Mouse (Mus musculus) yolk sac, embryonic 10.5 days (tissue): ENCODE data around the gene Anln.
"Not testable (repeated sequence)": the region's sequence is repeated elsewhere in the genome, so short reads cannot be mapped to it uniquely, and the experiment has no call there.

ENCODE experiments used
- DNase-seq: peaks from one replicate; pipeline ENCODE4 v3.0.0-alpha.2; 2017; ENCODE audit warnings: low spot score

Anln gene

DNA sequence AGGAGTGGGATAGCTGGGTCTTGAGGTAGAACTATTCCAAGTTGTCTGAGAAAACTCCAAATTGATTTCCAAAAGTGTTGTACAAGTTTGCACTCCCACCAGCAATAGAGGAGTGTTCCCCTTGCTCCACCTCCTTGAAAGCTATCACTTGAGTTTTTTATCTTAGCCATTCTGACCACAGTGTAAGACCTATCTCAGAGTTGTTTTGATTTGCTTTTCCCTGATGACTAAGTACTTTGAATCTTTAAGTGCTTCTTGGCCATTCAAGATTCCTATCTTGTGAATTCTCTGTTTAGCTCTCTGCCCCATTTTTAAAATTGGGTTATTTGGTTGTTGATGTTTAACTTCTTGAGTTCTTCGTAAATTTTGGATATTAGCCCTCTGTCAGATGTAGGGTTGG lies 69.9 kb downstream of the Anln start:
- no peak for DNase-seq

DNA sequence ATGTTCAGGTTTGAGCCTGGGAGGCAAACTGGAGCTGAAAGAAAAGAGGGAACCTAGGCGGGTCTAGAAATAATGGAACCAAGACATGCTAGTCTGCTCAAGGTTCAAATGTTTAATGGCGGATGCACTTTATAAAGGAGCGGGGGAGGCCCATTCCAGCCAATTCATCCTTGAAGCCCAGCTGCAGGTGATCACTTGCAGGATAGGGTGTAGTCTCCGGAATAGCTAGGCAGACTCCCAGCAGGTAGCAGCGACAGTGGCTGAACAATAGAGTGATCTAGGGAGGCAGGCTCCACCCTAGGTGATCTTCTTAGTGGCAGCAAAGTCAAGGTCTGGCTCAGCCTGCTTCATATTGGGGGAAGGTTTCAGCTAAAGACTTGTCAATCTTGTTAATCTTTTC lies 72.9 kb downstream of the Anln start:
- not testable (repeated sequence) for DNase-seq

DNA sequence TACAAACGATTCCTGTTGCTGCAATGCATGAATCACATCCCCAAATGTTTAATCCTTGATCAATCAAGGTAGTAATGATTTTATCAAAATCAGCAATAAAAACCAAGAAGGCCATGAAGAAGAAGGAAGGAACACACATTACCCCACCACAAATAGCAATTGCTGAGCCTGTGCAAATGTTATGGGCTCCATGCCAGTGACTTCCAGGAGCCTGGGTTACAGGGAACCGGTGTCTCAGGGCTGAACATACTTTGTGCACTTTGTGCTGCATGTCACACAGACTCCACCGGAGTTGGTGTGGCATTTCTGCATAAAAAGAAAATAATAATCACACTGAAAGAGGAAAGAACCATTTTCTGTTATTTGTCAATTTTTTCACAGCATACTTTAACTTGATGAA lies 74.9 kb downstream of the Anln start:
- DNase-seq, result no peak

DNA sequence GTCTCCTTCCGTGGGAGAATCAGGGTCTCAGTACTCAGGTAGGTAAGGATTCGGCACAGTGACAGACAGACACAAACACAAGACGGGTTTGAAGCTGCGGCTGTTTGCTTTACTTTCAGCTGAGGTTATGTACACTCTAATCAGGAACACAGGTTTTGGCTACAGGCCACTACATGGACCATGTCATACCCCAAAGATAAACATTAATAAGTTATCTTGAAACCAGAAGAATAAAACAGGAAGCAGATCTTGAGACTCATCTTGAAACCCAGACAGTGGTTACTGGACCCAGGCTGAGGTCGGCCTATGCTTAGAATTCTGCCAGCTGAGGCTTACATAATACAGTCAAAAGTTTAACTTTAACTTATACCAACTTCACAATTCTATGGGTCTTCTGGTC lies 75.8 kb downstream of the Anln start:
- no peak for DNase-seq

DNA sequence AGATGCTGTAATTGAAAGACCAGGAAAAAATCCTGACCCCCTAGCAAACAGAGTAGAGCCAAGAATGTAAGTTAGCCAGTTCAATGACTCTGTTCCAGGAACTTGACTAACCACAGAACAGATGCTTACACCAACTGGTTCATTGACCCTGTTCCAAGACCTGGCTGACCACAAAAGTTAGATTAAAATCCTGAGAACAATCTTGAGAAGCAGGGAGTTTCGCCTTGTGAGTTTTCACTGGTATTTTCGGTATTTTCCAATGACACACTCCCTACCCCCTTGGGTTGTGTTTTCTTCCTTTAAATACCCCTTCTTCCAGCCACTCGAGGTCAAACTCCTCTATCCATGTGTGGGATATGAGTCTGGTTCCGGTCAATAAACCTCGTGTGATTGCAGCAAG lies 79.3 kb downstream of the Anln start:
- no peak for DNase-seq

DNA sequence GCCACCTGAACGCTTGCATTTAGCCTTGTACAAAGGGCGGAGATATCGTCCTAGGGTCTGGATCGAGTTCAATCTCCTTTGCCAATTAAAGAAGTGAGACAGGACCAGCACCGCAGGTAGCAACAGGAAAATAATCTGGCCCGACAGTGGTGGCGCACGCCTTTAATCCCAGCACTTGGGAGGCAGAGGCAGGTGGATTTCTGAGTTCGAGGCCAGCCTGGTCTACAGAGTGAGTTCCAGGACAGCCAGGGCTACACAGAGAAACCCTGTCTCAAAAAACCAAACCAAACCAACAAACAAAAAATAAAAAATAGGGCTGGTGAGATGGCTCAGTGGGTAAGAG lies 81.1 kb downstream of the Anln start:
- not testable (repeated sequence) for DNase-seq

DNA sequence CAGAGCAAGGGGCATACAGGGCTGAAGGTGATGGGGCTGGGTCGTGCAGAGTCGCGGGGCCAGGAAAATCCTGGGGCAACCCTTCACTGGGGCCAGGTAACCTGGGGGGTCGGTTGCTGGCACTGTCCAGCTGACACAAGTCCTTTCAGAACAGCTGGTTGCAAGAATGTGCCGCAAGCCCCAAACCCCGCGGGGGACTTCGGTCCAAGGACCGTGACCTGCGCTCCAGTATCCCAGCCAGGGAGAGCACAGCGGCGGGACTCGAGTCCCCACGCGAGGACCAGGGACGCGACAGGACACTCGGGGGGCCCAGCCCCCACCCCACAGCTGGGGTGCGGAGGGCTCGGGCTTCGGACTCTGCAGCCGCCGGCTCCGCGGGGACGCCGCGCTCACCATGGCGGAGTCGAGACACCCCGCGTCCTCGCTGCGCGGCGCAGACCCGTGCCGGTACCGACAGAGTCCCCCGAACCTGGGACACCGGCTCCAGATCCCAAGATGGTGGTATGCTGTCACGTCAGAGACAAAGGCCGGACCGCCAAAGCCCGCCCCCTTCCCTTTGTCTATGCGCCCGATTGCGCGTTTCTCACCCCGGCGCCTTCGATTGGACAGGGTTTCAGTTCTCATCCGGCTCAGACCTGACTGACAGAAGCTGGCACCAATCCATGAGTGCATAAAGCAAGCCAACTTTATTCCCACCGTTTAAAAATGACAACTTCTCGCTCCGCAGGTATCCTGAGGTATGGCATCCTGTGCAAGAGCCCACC lies 81.7 kb downstream of the Anln start, which contains the start of gene Zfp810:
Gene Zfp810, minus strand, starts transcription at position 493 of the 764 bp plus-strand sequence.
- DNase-seq, result peak; percentile 95

DNA sequence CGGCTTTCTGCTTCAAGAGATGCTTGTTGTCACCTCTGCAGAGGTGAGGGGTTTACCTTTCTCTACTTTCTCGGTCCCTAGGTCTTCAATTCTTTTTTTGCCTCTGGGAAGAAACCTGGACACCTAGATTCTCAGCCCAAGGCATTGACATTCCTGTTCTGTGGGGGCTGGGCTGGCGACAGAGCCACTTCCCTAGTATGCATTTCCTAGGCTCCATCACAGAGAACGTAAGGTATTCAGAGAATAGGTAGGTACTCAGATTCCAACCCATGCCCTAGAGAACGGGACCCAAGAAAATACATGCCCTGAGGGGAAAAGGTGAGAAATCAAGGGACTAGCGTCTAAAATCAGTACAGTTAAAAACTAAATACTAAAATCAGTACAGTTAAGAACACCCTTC lies 82.3 kb downstream of the Anln start:
- peak; percentile 11 for DNase-seq

DNA sequence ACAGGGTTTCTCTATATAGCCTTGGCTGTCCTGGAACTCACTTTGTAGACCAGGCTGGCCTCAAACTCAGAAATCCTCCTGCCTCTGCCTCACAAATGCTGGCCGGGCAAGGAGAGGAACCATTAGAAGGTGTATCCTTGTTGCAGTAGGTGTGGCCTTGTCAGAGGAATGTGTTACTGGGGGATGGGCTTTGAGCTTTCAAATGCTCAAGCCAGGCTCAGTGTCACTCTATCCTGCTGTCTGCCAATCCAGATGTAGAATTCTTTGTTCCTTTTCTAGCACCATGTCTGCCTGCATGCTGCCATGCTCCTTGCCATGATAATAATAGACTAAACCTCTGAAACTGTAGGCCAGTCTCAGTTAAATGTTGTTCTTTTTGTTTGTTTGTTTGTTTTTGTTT lies 86.8 kb downstream of the Anln start:
- DNase-seq, result no peak
